Comparison of ENCODE assay signal across 19 mouse cellular contexts in the genomic region with DNA sequence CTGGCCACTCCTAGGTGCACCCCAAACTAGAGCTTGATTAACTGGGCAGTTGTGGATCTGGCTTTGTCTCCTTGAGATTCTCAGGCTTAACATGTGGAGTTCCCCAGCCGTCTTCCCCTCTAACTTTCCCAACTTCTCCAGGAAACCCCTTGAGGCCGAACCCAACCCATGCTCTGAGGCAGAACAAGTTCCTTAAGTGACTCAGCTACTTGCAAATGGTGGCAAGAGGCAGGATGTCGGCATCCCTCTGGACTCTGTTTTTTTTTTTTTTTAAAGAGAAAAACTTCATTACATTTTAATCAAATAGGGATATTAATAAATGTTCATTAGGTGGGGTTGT. TPM values are rescaled to one million over a fixed set of nuclear protein-coding genes. Genes with fewer than 3 reads are reported as not detected.
DNase-seq lines count a peak whose midpoint lies in the region; ATAC-seq and TF ChIP-seq lines count a peak whose summit lies in the region.
"Had no signal": no experiment of that assay in that cellular context is flagged by ENCODE, and none has a peak within 500 bp of the region (broad histone marks: within the 10 kb centered on the region; RNA-seq: fewer than 3 reads in every experiment).

No protein-coding gene starts in this region.

- peak overlapping the region; percentile 99 for H3K27ac ChIP-seq in ES-Bruce4 (ENCODE audit: insufficient read depth, low read length)
- H3K27ac ChIP-seq in MEL (ENCODE audit: control insufficient read depth, low read depth, low read length), result peak overlapping the region; percentile 65
- H3K27ac ChIP-seq in intestine, postnatal 0 days (ENCODE audit: low read depth, low read length), result peak overlapping the region; percentile 42; the same call in 1 of the 2 replicates
- H3K27ac ChIP-seq: embryonic facial prominence, embryonic 13.5 days; layer of hippocampus, adult 2 months; left cerebral cortex, adult 2 months had no signal

- no peaks in the 10 kb centered on the region for H3K27me3 ChIP-seq in ES-Bruce4 (ENCODE audit: control insufficient read depth, insufficient read depth, low read length, poor library complexity, severe bottlenecking)
- H3K27me3 ChIP-seq in MEL (ENCODE audit: control insufficient read depth in 1 of 2, insufficient read depth in 2 of 2, low read length in 2 of 2), result no peaks in the 10 kb centered on the region
- H3K27me3 ChIP-seq in intestine, postnatal 0 days (replicated peaks; ENCODE audit: control insufficient read depth, insufficient read depth, low read length), result no peaks in the 10 kb centered on the region
- H3K27me3 ChIP-seq: embryonic facial prominence, embryonic 13.5 days had no signal

- WGBS in intestine, postnatal 0 days, result 60% methylated on average over 3 of the region's 3 CpGs

- no peaks in the 10 kb centered on the region for H3K79me2 ChIP-seq in MEL (ENCODE audit: control insufficient read depth, insufficient read depth, low read length, poor library complexity)

- TF ChIP-seq RAD21 in MEL (IDR thresholded peaks at IDR 0.05; ENCODE audit: low read depth, low read length), result no peak

- no peaks in the 10 kb centered on the region for H3K9me3 ChIP-seq in ES-Bruce4 (replicated peaks; ENCODE audit: control insufficient read depth, insufficient read depth, low read length, poor library complexity, severe bottlenecking)
- H3K9me3 ChIP-seq in MEL (replicated peaks; ENCODE audit: insufficient read depth, low read length), result no peaks in the 10 kb centered on the region
- no peaks in the 10 kb centered on the region for H3K9me3 ChIP-seq in intestine, postnatal 0 days (ENCODE audit: control insufficient read depth)
- H3K9me3 ChIP-seq: embryonic facial prominence, embryonic 13.5 days had no signal

- H3K4me1 ChIP-seq in ES-Bruce4 (ENCODE audit: control insufficient read depth, insufficient read depth, low read length) (peaks cover 7% of the 10 kb centered on the region), MEL (ENCODE audit: control insufficient read depth in 1 of 2, insufficient read depth in 2 of 2, low read length in 2 of 2) (peaks cover 3 to 12% of the 10 kb centered on the region in 2 experiments; a peak in 3 of 4 replicates)
- H3K4me1 ChIP-seq in intestine, postnatal 0 days (replicated peaks; ENCODE audit: control insufficient read depth, insufficient read depth, low read length), result no peaks in the 10 kb centered on the region

- H3K4me3 ChIP-seq in ES-Bruce4 (ENCODE audit: low read depth, low read length), result peak overlapping the region; percentile 63
- H3K4me3 ChIP-seq in MEL (ENCODE audit: control insufficient read depth in 1 of 2, insufficient read depth in 1 of 2, low read depth in 2 of 2, low read length in 2 of 2), result peak overlapping the region; percentile 58 to 73; a peak in 3 of 4 replicates
- H3K4me3 ChIP-seq in intestine, postnatal 0 days (ENCODE audit: low read depth, low read length), result no peak overlapping the region
- H3K4me3 ChIP-seq: embryonic facial prominence, embryonic 13.5 days; layer of hippocampus, adult 2 months; left cerebral cortex, adult 2 months had no signal

- DNase-seq in MEL (ENCODE audit: low read depth, low spot score), result no peak
- DNase-seq in right cerebral cortex, postnatal 10 days (ENCODE audit: low spot score in 2 of 2), result no peak
- no peak for DNase-seq in thymus, adult 18-20 months
- no peak for DNase-seq in cerebellum, postnatal 25 days
- DNase-seq in kidney, postnatal 10 days, result no peak
- DNase-seq: adrenal gland, postnatal 10 days; cerebellum, postnatal 14 days; gastrocnemius, postnatal 14 days; lung, embryonic 14.5 days; right cerebral cortex, postnatal 14 days; thymus, postnatal 36 days had no signal

- H3K36me3 ChIP-seq in ES-Bruce4 (ENCODE audit: control insufficient read depth, insufficient read depth, low read length, poor library complexity, severe bottlenecking) (no peaks in the 10 kb centered on the region), MEL (ENCODE audit: control insufficient read depth in 1 of 2, insufficient read depth in 2 of 2, low read length in 2 of 2) (peaks cover 0 to 19% of the 10 kb centered on the region in 2 experiments; a peak in 2 of 4 replicates)
- H3K36me3 ChIP-seq in intestine, postnatal 0 days (ENCODE audit: control insufficient read depth, insufficient read depth), result no peaks in the 10 kb centered on the region
- H3K36me3 ChIP-seq: embryonic facial prominence, embryonic 13.5 days had no signal

- peak; percentile 83 for TF ChIP-seq EP300 in ES-Bruce4 (IDR thresholded peaks at IDR 0.05; ENCODE audit: insufficient read depth, low read depth, low read length)
- no peak for TF ChIP-seq EP300 in MEL (IDR thresholded peaks at IDR 0.05; ENCODE audit: low read depth in 1 of 2, low read length in 2 of 2)

- TF ChIP-seq POLR2A in ES-Bruce4 (IDR thresholded peaks at IDR 0.05; ENCODE audit: insufficient read depth, low read length), result no peak
- no peak for TF ChIP-seq POLR2A in MEL (IDR thresholded peaks at IDR 0.05; ENCODE audit: control insufficient read depth in 1 of 2, insufficient read depth in 1 of 2, low read depth in 1 of 2, low read length in 2 of 2, poor library complexity in 1 of 2)

- TF ChIP-seq CTCF in ES-Bruce4 (IDR thresholded peaks at IDR 0.05; ENCODE audit: low read depth, low read length), result no peak
- no peak for TF ChIP-seq CTCF in MEL (IDR thresholded peaks at IDR 0.05 in 2 of 3, conservative IDR thresholded peaks at IDR 0.05 in 1 of 3; ENCODE audit: control insufficient read depth in 1 of 3, insufficient read depth in 1 of 3, low read depth in 2 of 3, low read length in 3 of 3, poor library complexity in 1 of 3, severe bottlenecking in 1 of 3)
- TF ChIP-seq CTCF in intestine, postnatal 0 days (IDR thresholded peaks at IDR 0.05; ENCODE audit: low read depth), result no peak

- H3K9ac ChIP-seq in ES-Bruce4 (ENCODE audit: low read depth, poor library complexity, severe bottlenecking) (peak overlapping the region; percentile 79), MEL (ENCODE audit: control insufficient read depth, low read depth, low read length, poor library complexity, severe bottlenecking) (peak overlapping the region; percentile 65)
- no peak overlapping the region for H3K9ac ChIP-seq in intestine, postnatal 0 days (ENCODE audit: low read depth, low read length)
- H3K9ac ChIP-seq: embryonic facial prominence, embryonic 13.5 days; lung, embryonic 14.5 days had no signal

- ATAC-seq in intestine, postnatal 0 days, result no peak
- peak; percentile 74 for ATAC-seq in megakaryocyte progenitor cell, adult 5-6 weeks (replicated peaks; ENCODE audit: poor library complexity)

- peak overlapping the region; percentile 45 for H3K4me2 ChIP-seq in intestine, postnatal 0 days (replicated peaks; ENCODE audit: low read depth)
- H3K4me2 ChIP-seq: embryonic facial prominence, embryonic 13.5 days; heart, embryonic 11.5 days; lung, embryonic 14.5 days; midbrain, embryonic 11.5 days had no signal

TF ChIP-seq in MEL, 35 proteins besides CTCF, POLR2A, EP300 and RAD21:
- peak; percentile 56; the same call in 1 of the 2 replicates for TF ChIP-seq ZNF384 (IDR thresholded peaks at IDR 0.05; ENCODE audit: low read depth, low read length)
- no peak for TF ChIP-seq TCF12 (IDR thresholded peaks at IDR 0.05; ENCODE audit: low read depth, low read length)
- TF ChIP-seq TAL1 (IDR thresholded peaks at IDR 0.05; ENCODE audit: low read length), result no peak
- no peak for TF ChIP-seq MYB (IDR thresholded peaks at IDR 0.05; ENCODE audit: low read depth, low read length)
- TF ChIP-seq POLR2AphosphoS2 (IDR thresholded peaks at IDR 0.05; ENCODE audit: low read length), result no peak

RNA-seq across cellular contexts. Expression of a gene that starts 54.5 kb away (rescaled TPM):
- polyA plus RNA-seq in ES-Bruce4 (2011; ENCODE audit: insufficient read depth, insufficient read length, low read depth, missing spikeins) (349 and 386 TPM in 2 replicates), MEL (2012; ENCODE audit: insufficient read depth in 1 of 2, insufficient read length in 2 of 2, low read depth in 1 of 2, low replicate concordance in 2 of 2, missing spikeins in 1 of 2) (1 to 10 TPM in 1 of 2 experiments, not detected in 1; 1.6 TPM)
- 2.0 and 3.2 TPM in 2 replicates for total RNA-seq in MEL (2012; rRNA removed)
- polyA plus RNA-seq in intestine, postnatal 0 days (2015; fragmentation: Nextera tagmentation; extraction: Ambion mirVana), result 118 and 162 TPM in 2 replicates
- 5.4 and 11.5 TPM in 2 replicates for total RNA-seq in megakaryocyte progenitor cell, adult 5-6 weeks (2015)
- total RNA-seq in megakaryocyte progenitor cell, adult 5-6 weeks (2017), result 8.9 and 28.0 TPM in 2 replicates

Comparison
In these comparisons a context has a peak if more than half of its experiments do, and no peak if none do; other contexts are left out.
1. H3K27ac ChIP-seq: peak in every context shown above with its lines; median percentile 99 in ES-Bruce4; 65 in MEL; 42 in intestine, postnatal 0 days.
2. RNA of a gene that starts 54.5 kb away (polyA plus RNA-seq): 349 to 386 TPM in ES-Bruce4 and 118 to 162 TPM in intestine, postnatal 0 days; 1.6 TPM in MEL; every median in the first group is over 10 times any median in the second.